Mouse (Mus musculus) 416B (cell line): ENCODE data around the gene Psmb4.
"Not testable (repeated sequence)": the region's sequence is repeated elsewhere in the genome, so short reads cannot be mapped to it uniquely, and the experiment has no call there.

Experiments used
- DNase-seq: peaks from one replicate; pipeline ENCODE4 v3.0.0; 2011; ENCODE audit warnings: low read depth

Psmb4 gene

DNA sequence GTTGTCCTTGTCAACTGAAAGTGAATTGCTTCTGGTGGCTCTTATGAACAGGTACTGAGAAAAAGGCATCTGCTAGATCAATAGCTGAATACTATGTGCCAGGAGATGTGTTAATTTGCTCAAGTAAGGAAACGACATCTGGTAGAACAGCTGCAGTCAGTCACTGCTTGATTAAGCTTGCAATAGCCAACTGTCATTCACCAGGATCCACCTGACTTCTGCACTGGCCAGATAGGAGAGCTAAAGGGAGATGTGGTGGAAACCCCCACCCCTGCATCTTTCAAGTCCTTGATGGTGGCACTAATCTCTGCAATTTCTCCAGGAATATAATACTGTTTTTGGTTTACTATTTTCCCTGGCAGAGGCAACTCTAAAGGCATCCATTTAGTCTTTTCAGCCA lies 19.7 kb upstream of the Psmb4 start:
- no peak for DNase-seq

DNA sequence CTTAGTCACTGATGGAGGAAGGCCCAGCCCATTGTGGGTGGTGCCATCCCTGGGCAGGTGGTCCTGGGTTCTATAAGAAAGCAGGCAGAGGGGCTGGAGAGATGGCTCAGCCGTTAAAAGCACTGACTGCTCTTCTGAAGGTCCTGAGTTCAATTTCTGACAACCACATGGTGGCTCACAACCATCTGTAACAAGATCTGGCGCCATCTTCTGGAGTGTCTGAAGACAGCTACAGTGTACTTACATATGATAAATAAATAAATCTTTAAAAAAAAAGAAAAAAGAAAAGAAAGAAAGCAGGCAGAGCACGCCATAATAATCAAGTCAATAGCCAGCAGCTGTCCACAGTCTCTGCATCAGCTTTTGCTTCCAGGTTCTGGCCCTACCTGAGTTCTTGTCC lies 18.0 kb upstream of the Psmb4 start:
- not testable (repeated sequence) for DNase-seq

DNA sequence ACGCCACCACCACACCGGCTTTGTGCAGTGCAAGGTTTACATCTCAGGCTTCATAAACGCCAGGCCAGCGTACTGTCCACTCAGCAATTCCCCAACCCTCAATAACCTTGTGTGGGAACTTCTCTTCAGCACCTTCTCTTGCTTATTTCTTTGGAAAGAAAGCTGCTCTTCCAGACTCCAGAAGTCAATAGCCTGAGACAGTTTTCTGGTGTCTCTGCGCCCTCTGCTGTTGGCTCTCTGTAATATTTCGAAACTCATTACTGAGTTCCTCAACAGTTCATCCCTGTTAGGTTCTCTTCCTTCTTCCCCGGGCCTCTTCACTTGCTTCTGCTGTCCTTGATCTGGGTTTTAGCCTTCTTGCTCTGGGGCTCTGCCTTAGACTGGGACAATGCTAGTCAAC lies 16.0 kb upstream of the Psmb4 start:
- DNase-seq: peak; percentile 71

DNA sequence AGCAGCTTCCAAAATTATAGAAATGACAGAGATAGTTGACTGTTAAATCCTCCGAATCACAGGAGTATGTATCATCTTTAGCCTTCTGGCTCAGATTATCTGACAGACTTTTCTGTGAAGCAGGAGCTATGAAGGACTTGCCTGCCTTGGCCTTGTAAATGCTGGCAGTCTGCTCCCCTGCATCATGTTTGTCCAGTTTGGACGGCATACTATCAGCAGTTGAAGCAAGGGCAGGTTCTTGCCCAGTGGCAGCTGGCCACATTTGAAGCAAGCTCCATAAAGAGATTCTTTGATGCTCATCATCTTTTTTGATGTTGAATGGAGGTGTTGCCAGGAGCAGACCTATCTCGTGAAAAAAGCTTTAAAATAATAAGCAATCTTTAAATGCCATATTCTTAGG lies 7.3 kb upstream of the Psmb4 start:
- no peak for DNase-seq

DNA sequence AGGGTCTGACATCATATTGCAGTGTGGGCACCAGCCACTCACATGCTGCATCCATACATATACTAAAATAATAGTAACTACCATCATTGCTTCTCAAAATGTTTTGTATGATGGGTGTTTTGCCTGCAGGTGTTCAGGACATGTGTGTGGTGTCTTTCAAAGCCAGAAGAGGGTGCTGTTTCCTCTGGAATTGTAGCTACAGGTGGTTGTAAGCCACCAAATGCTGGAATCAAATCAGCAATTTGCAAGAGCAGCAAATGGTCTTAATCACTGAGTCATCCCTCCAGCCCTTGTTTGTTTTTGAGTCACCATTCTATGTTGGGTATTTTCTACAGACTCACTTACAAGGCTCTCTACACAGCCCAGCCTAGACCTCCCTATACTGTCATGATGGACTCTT lies 1.8 kb upstream of the Psmb4 start:
- peak; percentile 91 for DNase-seq

DNA sequence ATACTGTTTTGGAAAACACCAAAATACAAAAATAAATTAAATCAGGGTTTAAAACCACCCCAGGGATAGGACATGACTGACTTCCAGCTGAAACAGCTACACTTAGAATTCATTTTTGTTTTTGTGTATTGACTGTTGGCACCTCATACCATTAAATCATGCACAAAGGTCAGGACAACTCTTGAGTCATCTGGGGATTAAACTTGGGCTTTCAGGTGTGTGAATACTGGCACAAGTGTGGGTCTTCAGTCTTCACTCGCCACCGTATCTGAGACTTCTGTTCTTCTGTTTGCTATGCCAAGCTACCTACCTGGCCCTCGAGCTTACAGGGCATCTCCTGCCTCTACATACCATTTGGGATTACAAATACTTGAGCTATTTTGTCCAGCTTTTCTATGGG lies 4.2 kb downstream of the Psmb4 start:
- DNase-seq: no peak

DNA sequence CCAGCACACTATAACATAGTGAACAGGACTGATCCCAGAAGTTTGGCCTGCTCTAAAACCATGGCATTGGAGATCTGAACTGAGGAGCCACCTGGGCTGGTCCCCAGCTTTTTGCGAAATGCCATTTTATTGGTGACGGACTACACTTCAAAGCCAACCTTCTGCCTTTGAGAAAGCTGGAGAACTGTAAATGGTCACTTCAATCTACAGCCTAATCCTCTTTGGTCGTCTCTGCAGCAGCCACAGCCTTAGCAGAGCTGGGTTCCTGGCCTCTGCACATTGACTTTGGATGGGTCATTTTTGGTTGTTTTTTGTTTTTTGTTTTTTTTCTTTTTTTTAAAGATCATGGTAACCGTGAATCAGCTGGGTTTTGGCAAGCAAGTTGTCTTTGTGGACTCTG lies 4.9 kb downstream of the Psmb4 start:
- no peak for DNase-seq

DNA sequence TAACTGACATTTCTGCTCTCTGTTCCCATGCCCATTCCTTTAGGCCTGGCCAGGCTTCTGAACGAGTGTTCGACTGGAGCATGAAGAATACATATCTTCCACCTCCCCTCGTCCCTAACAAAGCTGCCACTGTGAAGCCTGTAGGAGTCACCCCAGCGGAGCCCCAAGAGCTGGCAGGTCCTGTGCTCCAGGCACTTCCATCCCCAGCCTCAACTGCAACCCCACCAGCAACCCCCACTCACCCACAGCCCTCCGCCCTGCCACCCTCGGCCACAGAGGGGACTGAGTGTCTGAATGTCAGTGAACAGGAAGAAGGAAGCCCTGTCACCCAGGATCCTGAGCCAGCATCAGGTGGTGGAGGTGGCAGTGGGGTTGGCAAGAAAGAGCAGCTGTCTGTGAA lies 8.1 kb downstream of the Psmb4 start:
- no peak for DNase-seq

DNA sequence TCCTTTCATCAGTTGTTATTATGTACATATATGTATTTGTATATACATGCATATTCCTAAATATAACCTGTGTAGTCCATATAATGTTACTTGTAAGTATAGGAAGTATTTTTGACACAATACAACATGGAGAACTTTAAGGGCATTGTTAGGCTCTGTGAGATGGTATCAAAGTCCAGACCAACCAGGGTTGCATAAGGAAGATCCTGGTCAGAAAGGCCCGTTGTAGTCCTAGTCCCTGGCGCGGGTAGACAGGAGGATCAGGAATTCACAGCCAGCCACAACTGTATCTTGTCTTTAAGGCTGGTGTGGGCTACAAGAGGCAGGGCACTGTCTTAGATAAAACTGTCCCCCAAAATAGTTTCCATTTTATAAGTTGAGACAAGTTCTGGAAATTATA lies 17.8 kb downstream of the Psmb4 start:
- no peak for DNase-seq

DNA sequence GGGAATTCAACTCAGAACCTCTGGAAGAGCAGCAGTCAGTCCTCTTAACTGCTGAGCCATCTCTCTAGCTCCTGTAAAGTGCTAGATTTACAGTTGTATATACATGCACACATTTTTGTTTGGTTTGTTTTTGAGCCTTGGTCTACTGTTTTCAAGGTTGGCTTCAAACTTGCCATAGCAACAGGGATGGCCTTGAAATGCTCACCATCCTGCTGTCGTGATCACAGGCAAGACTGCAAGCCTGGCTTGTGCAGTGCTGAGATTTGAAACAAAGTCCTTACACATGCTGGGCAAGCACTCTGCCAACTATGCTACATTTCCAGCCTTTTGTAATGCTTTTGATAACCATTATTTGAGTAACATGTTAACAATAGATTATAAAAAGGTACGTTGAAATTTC lies 27.3 kb downstream of the Psmb4 start:
- no peak for DNase-seq

DNA sequence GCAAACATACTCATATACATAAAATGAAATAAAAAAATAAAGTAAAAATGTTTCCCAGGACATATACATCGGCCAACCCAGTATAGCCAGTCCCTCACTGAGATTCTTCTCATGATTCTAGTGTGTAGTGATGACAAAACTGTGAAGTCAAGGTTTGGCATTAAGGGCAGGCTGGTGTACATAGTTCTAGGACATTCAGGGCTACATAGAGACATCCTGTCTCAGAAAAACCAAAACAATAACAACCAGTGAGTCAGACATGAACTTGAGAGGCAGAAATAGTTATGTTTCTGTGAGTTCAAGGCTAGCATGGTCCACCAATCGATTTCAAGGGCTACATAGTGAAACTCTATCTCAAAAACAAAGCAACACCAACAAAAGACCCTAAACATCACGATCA lies 34.5 kb downstream of the Psmb4 start:
- peak; percentile 28 for DNase-seq

DNA sequence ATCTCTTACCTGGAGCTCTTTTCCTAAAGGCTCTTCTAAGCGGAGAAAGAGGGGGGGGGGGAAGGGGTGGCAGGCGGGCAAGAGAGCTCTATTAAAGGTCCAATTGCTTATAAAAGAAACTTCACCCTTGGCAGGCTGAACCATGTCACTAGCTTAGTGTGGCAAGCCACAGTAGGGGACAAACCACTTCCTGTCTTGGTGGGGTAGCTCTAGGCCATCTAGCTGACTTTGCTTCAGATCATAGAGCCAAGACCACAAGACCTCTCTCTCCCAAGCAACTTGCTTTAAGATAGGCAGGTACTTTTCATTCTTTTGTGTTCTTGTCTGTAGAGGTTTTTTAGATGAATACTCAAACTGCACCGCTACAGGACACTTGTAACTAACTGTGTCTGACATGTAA lies 35.0 kb downstream of the Psmb4 start:
- peak; percentile 94 for DNase-seq

DNA sequence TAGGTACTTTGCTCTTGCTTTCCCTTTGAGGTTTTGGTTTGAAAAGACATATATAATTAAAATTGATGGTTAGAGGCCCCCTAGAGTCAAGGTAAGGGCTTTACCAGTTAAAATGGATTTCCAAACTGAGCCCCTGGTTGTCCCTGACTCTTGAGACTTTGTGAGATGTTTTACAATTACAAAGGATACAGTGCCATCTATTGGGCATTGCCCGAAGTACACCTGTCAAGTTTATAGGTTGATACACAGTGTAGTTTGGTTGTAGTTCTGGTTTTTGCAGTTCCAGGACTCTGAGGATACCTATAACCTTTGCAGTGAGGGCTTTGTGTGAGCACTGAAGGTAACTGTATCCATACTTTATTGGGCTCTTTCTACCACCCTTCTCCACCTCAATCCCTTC lies 37.4 kb downstream of the Psmb4 start:
- peak; percentile 84 for DNase-seq

DNA sequence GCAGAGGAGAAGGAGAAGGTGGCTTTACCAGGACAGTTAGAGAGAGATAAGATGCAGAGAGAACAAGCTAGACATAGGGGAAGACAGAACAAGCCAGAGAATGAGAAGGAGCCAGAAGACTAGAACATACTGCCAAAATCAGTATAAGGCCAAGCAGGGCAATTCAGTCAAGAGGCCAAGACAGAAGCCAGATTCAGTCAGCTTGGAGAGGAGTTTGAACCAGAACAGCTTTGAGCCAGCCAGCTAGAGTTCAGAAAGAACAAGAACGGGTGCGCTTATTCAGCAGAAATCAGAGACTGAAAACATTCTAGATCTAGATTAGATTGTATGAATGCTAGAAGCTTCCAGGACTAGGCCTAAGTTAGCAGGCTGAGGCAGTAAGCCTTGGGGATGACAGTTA lies 39.4 kb downstream of the Psmb4 start:
- no peak for DNase-seq

DNA sequence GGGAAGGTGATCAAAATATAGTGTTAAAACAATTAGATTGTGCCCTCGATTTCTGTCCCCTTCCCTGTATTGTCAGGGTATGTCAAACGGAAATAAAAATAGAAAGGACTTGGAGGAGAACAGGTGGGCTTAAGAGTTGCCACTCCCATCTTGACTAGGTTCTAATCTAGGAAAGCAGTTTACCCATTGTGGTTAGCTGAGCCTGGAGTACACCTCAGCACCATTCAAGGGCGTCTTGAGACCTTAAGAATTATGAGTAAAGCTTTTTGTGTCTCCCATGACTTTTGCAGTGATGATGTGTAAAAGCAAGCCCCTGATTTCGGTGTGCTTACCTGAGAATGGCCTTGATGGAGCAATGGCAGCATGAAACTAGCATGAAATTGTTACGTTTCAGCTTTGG lies 47.7 kb downstream of the Psmb4 start:
- no peak for DNase-seq

DNA sequence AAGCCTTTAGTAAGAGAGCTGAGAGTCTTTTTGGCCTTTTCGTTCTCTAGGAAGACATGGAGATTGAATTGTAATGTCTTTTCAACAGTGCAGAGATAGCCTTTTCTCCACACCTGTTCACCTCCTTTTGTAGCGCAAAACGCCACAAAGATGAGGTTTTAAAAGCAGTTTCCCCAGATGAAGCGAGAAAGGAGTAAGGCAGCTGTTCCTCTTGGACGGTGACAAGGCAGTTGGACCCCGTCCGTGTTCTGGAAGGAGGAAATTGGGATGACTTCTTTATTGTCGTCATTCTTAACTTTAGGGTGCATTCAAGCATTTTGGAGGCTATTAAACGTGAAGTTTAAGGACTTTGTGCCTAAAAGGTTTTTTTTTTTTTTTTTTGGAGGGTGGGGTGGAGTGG lies 48.1 kb downstream of the Psmb4 start:
- DNase-seq: no peak

DNA sequence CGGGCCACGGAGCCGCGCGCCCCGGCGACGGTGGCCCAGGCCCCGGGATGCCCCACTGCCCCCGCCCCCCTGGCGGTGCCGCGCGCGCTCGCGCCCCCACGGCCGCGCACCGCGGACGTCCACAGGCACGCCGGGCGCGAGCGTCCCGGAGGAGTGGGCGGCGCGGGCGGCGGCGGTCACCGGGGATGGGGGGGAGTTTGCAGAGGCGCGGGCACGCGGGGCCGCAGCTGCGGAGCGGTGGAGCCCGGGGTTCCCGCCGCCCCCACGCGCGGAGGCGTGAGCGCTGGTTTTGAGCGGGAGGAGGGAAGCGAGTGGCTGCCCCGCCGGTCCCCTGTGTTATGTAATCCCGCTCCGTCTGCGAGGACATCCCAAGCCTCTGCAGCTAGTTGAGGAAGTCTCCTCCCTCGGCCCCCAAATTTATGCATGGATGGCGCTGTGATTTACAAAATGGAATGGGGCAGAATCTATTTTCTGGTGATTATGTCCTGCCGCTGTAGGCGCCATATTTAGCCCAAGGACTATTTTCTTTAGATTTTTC lies 48.7 kb downstream of the Psmb4 start:
- peak; percentile 73 for DNase-seq

DNA sequence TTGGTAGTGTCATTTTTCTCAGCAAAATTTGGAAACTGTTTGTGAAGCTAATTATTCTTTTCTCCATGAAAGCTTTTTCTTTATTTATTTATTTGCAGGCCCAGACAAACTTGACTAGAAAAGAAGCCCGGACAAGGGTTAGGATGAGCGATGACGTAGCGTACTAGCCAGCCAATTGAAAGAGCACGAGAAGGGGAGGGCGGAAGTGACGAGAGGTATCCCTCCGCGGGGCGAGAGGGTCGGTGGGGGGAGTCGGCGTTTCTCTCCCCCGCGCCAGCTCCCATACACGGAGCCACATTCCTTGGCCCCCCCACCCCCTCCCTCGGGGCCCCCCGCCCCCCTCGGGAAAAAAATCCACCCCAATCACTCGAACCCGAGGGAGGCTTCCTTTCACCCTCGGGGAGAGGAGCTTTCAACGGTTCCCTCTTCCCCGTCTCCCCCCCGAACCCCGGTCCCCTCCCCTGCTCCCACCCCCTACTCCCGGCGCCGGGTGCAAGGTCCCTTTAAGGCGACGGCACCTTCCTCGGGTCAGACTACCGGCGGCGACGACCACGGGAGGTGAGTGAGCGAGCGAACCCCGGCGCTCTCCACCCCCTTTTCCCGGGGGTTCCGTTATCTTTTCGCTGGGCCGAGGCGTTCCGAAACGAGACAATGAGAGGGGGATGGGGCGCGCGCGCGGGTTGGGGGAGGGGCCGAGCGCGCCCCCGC lies 49.4 kb downstream of the Psmb4 start, which contains the start of gene Pogz:
Gene Pogz, plus strand, starts transcription at position 385 of the 708 bp plus-strand sequence.
- peak; percentile 98 for DNase-seq

DNA sequence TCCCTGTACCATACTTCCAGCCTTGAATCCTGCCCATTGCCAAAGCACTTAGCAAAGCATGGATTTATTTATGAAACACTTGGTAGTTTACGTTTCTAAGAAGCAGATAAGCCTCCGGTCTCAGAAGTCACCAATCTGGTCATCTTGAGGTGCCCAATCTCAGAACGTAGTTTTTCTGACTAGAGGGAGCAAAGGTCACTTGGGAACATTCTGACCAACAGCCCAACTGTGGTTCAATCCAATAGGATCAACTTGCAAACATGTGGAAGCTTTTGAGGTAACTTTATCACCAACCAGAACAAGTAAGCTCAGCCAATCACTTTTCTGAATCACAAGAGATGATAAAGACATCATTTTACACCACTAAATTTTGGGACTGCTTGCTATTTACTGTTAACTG lies 51.4 kb downstream of the Psmb4 start:
- DNase-seq: no peak
